Mouse (Mus musculus): ENCODE results near the gene Sp2. TPM values are rescaled to one million over a fixed set of nuclear protein-coding genes. Genes with fewer than 3 reads are reported as not detected.

Gene Sp2
- total and polyA plus RNA-seq, 2 experiments from 2014 or later: 5.2 to 13.7 TPM

DNA sequence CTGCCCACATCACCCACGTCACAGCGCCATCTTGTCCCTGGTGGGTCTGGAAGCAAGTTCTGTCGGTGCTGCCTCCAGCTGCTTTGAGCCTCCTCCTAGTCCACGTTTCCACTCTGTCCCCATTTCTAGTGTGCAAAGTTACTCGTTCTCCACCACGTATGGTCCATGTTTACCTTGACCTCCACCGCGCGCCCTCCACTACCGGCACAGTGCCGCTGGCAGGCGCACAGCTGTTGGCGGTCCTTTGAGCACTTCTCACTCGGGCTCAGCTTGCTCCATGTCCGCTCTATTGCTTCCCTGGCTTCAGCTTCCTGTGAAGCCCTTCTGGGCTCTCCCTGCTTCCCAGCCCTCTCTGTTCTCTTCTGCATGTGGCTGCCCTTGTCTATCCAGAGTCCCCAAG lies 1.3 kb downstream of the Sp2 start:
- WGBS: 72% methylated on average over 15 of the region's 15 CpGs
- TF ChIP-seq CTCF (IDR thresholded peaks at IDR 0.05): no peak
- no peak for DNase-seq (ENCODE audit: low spot score)

DNA sequence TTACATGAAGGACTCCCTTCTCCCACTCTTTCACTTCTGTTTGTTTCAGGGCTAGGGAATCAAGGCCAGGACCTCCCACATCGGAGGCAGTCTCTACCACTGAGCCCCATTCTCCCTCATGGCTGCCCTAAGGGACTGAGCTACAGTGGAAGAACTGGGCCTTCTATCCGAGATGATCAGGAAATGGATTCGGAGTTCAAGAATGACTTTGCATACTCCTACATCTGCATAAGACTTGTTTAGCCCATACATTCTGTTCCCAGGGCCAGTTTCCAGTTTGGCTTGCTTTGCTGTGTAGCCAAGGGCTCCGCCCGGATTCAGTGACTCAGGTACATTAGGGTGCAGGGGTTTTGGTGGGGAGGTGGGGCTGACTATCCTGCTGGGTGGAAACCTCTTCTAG lies 2.7 kb downstream of the Sp2 start:
- Histone ChIP-seq H3K9ac (replicated peaks; ENCODE audit: low read length, poor library complexity, severe bottlenecking) (no peak overlapping the region), H3K27me3 (ENCODE audit: insufficient read depth, low read length) (0 out of 2 replicates have a peak, but pooled peaks cover 3% of the 10 kb centered on the region), H3K9me3 (ENCODE audit: low read length) (no peaks in the 10 kb centered on the region), H3K4me1 (ENCODE audit: insufficient read depth, low read length) (peaks cover 11% of the 10 kb centered on the region), H3K4me2 (ENCODE audit: low read depth, low read length, poor library complexity, severe bottlenecking) (no peak overlapping the region), H3K36me3 (ENCODE audit: insufficient read depth, low read length) (no peaks in the 10 kb centered on the region), H3K4me3 (ENCODE audit: low read depth, low read length) (no peak overlapping the region), H3K27ac (ENCODE audit: low read depth, low read length) (no peak overlapping the region)
- TF ChIP-seq CTCF (IDR thresholded peaks at IDR 0.05): no peak
- DNase-seq (ENCODE audit: low spot score): no peak
- 76% methylated on average over 5 of the region's 5 CpGs for WGBS
- no peak for ATAC-seq (ENCODE audit: low FRiP score)

More for the DNA sequence above, 1.3 kb downstream of the Sp2 start:
- no peak for ATAC-seq (ENCODE audit: low FRiP score)
- Histone ChIP-seq H3K9me3 (ENCODE audit: low read length) (no peaks in the 10 kb centered on the region), H3K36me3 (ENCODE audit: insufficient read depth, low read length) (no peaks in the 10 kb centered on the region), H3K4me2 (ENCODE audit: low read depth, low read length, poor library complexity, severe bottlenecking) (no peak overlapping the region), H3K4me3 (ENCODE audit: low read depth, low read length) (no peak overlapping the region), H3K9ac (replicated peaks; ENCODE audit: low read length, poor library complexity, severe bottlenecking) (no peak overlapping the region), H3K27ac (ENCODE audit: low read depth, low read length) (no peak overlapping the region), H3K27me3 (ENCODE audit: insufficient read depth, low read length) (0 out of 2 replicates have a peak, but pooled peaks cover 3% of the 10 kb centered on the region), H3K4me1 (ENCODE audit: insufficient read depth, low read length) (no peaks in the 10 kb centered on the region; the same call in 1 of the 2 replicates)

DNA sequence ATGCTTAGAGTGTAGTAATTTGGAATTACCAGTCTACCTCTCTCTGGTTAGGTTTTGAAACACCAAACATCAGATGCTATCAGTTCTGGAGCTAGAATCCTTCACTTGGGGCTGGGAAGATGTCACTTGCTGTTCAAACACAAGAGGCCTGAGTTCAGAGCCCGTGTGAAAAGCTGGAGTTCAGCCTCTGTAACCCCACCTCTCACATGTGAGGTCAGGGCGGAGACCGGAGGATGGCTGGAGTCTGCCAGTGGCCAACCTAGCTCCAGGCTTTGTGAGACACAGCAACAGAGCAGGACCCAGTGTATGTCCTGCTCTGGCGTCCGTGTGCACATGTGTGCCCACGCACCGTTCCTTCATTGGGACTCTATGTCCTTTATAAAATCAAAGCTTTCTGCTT lies 3.4 kb downstream of the Sp2 start:
- H3K9ac ChIP-seq (replicated peaks; ENCODE audit: low read length, poor library complexity, severe bottlenecking): no peak overlapping the region
- H3K9me3 ChIP-seq (ENCODE audit: low read length): no peaks in the 10 kb centered on the region
- no peak for TF ChIP-seq CTCF (IDR thresholded peaks at IDR 0.05)
- DNase-seq (ENCODE audit: low spot score) (no peak), ATAC-seq (ENCODE audit: low FRiP score) (no peak)
- H3K27ac ChIP-seq (ENCODE audit: low read depth, low read length): no peak overlapping the region
- WGBS: 87% methylated on average over 7 of the region's 7 CpGs
- H3K27me3 ChIP-seq (ENCODE audit: insufficient read depth, low read length): 0 out of 2 replicates have a peak, but pooled peaks cover 3% of the 10 kb centered on the region
- no peak overlapping the region for H3K4me2 ChIP-seq (ENCODE audit: low read depth, low read length, poor library complexity, severe bottlenecking)
- no peak overlapping the region for H3K4me3 ChIP-seq (ENCODE audit: low read depth, low read length)
- H3K4me1 ChIP-seq (ENCODE audit: insufficient read depth, low read length): peaks cover 11% of the 10 kb centered on the region
- H3K36me3 ChIP-seq (ENCODE audit: insufficient read depth, low read length): no peaks in the 10 kb centered on the region

DNA sequence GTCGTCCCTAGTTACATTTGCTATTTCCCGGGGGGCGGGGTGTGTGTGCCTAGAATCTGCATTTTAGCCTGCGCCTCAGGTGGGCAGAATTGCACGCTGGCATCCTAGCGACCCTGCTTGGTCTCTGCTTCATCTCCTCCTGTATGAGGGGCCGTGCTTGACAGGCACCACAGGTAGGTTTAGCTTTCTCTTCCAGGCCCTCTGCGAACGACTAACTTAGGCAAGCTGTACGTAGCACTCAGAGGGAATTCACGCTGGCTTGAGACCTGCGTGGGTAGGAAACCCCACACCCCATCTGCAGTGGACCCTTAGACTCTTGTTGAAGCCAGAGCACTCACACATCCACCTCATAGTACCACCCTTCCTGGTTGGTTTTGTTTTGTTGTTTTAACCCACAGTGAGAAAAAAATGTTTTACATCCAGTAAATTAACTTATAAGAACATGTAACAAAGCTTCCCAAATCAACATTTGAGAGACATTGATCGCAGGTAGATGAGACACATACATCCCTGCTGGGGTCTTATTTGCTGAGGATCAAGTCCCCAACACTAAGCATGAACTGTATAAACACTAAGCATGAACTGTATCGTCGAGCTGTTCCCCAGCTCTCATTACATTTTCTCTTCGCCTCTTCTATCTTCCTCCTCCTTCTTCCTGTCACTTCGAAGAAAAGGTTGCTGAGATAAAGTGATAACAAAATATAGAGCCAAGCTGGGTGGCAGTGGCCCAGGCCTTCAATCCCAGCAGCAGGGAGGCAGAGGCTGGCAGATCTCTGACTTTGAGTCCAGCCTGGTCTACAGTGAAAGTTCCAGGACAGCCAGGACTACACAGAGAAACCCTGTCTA lies 4.1 kb downstream of the Sp2 start:
- ATAC-seq (ENCODE audit: low FRiP score) (no peak), DNase-seq (ENCODE audit: low spot score) (no peak)
- TF ChIP-seq CTCF (IDR thresholded peaks at IDR 0.05): no peak
- peak overlapping the region; percentile 77 for H3K27ac ChIP-seq (ENCODE audit: low read depth, low read length)
- H3K4me1 ChIP-seq (ENCODE audit: insufficient read depth, low read length): peaks cover 11% of the 10 kb centered on the region
- WGBS: 30% methylated on average over 17 of the region's 17 CpGs
- H3K4me3 ChIP-seq (ENCODE audit: low read depth, low read length): peak overlapping the region; percentile 90
- peak overlapping the region; percentile 88 for H3K4me2 ChIP-seq (ENCODE audit: low read depth, low read length, poor library complexity, severe bottlenecking)
- no peaks in the 10 kb centered on the region for H3K36me3 ChIP-seq (ENCODE audit: insufficient read depth, low read length)
- H3K9me3 ChIP-seq (ENCODE audit: low read length): no peaks in the 10 kb centered on the region
- H3K9ac ChIP-seq (replicated peaks; ENCODE audit: low read length, poor library complexity, severe bottlenecking): peak overlapping the region; percentile 64
- no peaks in the 10 kb centered on the region for H3K27me3 ChIP-seq (ENCODE audit: insufficient read depth, low read length)

DNA sequence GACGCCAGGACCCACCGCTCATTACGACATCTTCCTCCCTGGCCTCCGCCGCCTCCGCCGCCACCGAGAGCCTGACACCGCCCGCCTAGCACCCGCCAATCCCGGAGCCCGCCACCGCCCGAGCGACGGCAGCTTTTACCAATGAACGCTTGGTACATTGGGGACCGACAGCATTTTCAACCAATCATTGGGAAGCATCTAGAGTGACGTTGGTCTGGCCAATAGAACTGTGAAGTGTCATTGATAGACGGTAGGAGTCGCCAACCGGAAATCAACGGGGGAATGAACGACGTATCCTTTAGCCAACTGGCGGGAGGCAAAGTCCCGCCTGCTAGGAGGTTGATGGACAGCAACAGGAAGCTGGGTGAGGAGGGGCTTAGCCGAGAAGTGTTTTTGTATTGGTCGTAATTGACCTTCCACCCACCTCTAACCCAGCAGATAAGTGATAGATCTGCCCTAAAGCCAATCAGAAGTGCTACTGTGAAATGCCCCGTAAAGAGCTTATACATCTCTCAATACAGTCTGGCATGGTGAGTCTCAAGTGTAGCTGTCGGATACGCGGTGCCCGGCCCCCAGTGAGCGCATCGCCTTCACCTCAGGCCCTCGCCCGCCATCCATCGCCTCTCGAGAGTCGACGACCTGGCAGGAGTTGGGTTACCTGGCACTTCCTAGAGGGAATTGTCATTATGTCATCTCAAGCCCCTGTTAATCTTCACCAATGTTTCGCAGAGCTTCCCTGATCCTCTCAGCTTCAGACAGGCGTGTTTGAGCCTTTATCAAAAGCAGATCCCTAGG lies 5.0 kb downstream of the Sp2 start:
- under 1% methylated on average over 45 of the region's 45 CpGs for WGBS
- H3K4me3 ChIP-seq (ENCODE audit: low read depth, low read length): peak overlapping the region; percentile 90
- ATAC-seq (ENCODE audit: low FRiP score): peak; percentile 97
- peak overlapping the region; percentile 82 for H3K9ac ChIP-seq (replicated peaks; ENCODE audit: low read length, poor library complexity, severe bottlenecking)
- no peaks in the 10 kb centered on the region for H3K36me3 ChIP-seq (ENCODE audit: insufficient read depth, low read length)
- H3K4me1 ChIP-seq (ENCODE audit: insufficient read depth, low read length): peaks cover 11% of the 10 kb centered on the region
- H3K27me3 ChIP-seq (ENCODE audit: insufficient read depth, low read length): no peaks in the 10 kb centered on the region
- peak overlapping the region; percentile 88 for H3K4me2 ChIP-seq (ENCODE audit: low read depth, low read length, poor library complexity, severe bottlenecking)
- H3K9me3 ChIP-seq (ENCODE audit: low read length): no peaks in the 10 kb centered on the region
- peak; percentile 100 for DNase-seq (ENCODE audit: low spot score)
- TF ChIP-seq CTCF (IDR thresholded peaks at IDR 0.05): 0 out of 2 replicates have a peak, but pooled peaks have one; percentile 3
- peak overlapping the region; percentile 98 for H3K27ac ChIP-seq (ENCODE audit: low read depth, low read length)

Measured in midbrain, postnatal 0 days (tissue).